Mouse (Mus musculus) mature B cell (primary cell): ENCODE results near the gene Rusc2.

Source experiments
- in situ Hi-C: fragments of 300-500 bp; cut with MboI; formaldehyde crosslinking; loops from 2 replicates; pipeline ENCODE4 v1.14.3; 2019

The Rusc2 gene

GRCm38 (mm10) chr4:43381408-43382154, at the start of gene Rusc2:
Gene Rusc2, plus strand, starts transcription at chr4:43381979.
- in situ Hi-C loops = no loop called here

- in situ Hi-C loops = no loop called here
Measured at GRCm38 (mm10) chr4:43334771-43335170, 47.0 kb upstream of the Rusc2 start.

GRCm38 (mm10) chr4:43336176-43336575, 45.6 kb upstream of the Rusc2 start:
- in situ Hi-C loops = no loop called here

- in situ Hi-C loops = no loop called here
Measured at GRCm38 (mm10) chr4:43340096-43340804, 41.5 kb upstream of the Rusc2 start.

GRCm38 (mm10) chr4:43341276-43341891, 40.4 kb upstream of the Rusc2 start:
- in situ Hi-C loops = no loop called here

- in situ Hi-C loops = no loop called here
Measured at GRCm38 (mm10) chr4:43342443-43342842, 39.3 kb upstream of the Rusc2 start.

- in situ Hi-C loops = no loop called here
Measured at GRCm38 (mm10) chr4:43344932-43345331, 36.8 kb upstream of the Rusc2 start.

- in situ Hi-C loops = no loop called here
Measured at GRCm38 (mm10) chr4:43349206-43349605, 32.6 kb upstream of the Rusc2 start.

GRCm38 (mm10) chr4:43350038-43350560, 31.7 kb upstream of the Rusc2 start:
- in situ Hi-C loops = no loop called here

- in situ Hi-C loops = no loop called here
Measured at GRCm38 (mm10) chr4:43353662-43354061, 28.1 kb upstream of the Rusc2 start.

- in situ Hi-C loops = no loop called here
Measured at GRCm38 (mm10) chr4:43364914-43365560, 16.7 kb upstream of the Rusc2 start.

- in situ Hi-C loops = no loop called here
Measured at GRCm38 (mm10) chr4:43367295-43367694, 14.5 kb upstream of the Rusc2 start.

- in situ Hi-C loops = no loop called here
Measured at GRCm38 (mm10) chr4:43367787-43368186, 14.0 kb upstream of the Rusc2 start.

GRCm38 (mm10) chr4:43371406-43371805, 10.4 kb upstream of the Rusc2 start:
- in situ Hi-C loops = no loop called here

GRCm38 (mm10) chr4:43372155-43372554, 9.6 kb upstream of the Rusc2 start:
- in situ Hi-C loops = no loop called here

GRCm38 (mm10) chr4:43374266-43374665, 7.5 kb upstream of the Rusc2 start:
- in situ Hi-C loops = no loop called here

GRCm38 (mm10) chr4:43379601-43380000, 2.2 kb upstream of the Rusc2 start:
- in situ Hi-C loops = no loop called here

- in situ Hi-C loops = no loop called here
Measured at GRCm38 (mm10) chr4:43380951-43381350, 828 bp upstream of the Rusc2 start.

GRCm38 (mm10) chr4:43382155-43383020, 609 bp downstream of the Rusc2 start:
- in situ Hi-C loops = no loop called here

GRCm38 (mm10) chr4:43383246-43384082, 1.7 kb downstream of the Rusc2 start:
- in situ Hi-C loops = no loop called here
